Mouse (Mus musculus) megakaryocyte, embryonic 14.5 days (primary cell): Measurements from ENCODE around the gene Tomm34. TPM values are rescaled to one million over a fixed set of nuclear protein-coding genes. Genes with fewer than 3 reads are reported as not detected.

Experiments used
- H3K27me3 ChIP-seq: replicated peaks from 2 replicates; pipeline ENCODE3; 2012; ENCODE audit warnings: inconsistent platforms
- H3K36me3 ChIP-seq: replicated peaks from 2 replicates; pipeline ENCODE3; 2012; ENCODE audit warnings: low read length, inconsistent platforms, mixed read lengths
- H3K4me1 ChIP-seq: 2 replicates; pipeline ENCODE4 v1.6.1; 2012; ENCODE audit warnings: inconsistent platforms
- H3K4me3 ChIP-seq: replicated peaks from 2 replicates; pipeline ENCODE3; 2012; ENCODE audit warnings: moderate library complexity, mild to moderate bottlenecking, inconsistent platforms
- H3K9me3 ChIP-seq: 2 replicates; pipeline ENCODE4 v1.6.1; 2012; ENCODE audit warnings: inconsistent platforms
- FLI1 ChIP-seq: IDR thresholded peaks from 2 replicates; pipeline ENCODE4 v1.6.1; 2012; ENCODE audit warnings: low read length, inconsistent platforms, mixed read lengths
- GATA1 ChIP-seq: IDR thresholded peaks from 3 replicates; pipeline ENCODE4 v1.6.1; 2012; ENCODE audit warnings: mixed read lengths, low read length, inconsistent platforms, borderline replicate concordance
- polyA plus RNA-seq: library from polyadenylated mRNA; stranded (reverse); fragments of >175 nt; gene quantifications from 2 replicates; pipeline ENCODE4 v1.2.3, GENCODE M21; 2012; ENCODE audit warnings: low replicate concordance; ENCODE audit not compliant: insufficient read depth

Tomm34 gene
- polyA plus RNA-seq, 1 experiment, result 17.4 TPM

DNA sequence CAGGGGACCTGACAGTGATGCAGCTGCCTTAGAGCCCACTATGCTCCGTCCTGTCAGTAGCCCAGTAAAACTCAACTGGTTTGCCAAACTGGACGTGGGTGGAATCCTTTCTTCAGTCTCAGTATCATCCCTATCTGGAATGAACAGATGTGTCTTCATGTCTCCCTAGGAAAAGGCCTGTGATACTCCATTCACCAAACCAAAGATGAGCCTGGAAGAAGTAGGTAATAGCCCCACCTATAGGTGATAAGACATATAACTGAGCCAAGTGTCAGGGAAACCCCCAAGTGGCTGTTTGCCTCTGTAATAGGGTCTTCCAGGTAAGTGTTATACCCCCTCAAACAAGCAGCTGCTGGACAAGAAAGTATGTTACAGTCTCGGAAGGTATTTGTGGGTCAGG is 52.1 kb downstream of the Tomm34 start:
- Histone ChIP-seq H3K36me3 (peaks cover 60% of the 10 kb centered on the region), H3K9me3 (no peaks in the 10 kb centered on the region), H3K4me3 (peak overlapping the region; percentile 21), H3K4me1 (peaks cover 23% of the 10 kb centered on the region), H3K27me3 (no peaks in the 10 kb centered on the region)
- TF ChIP-seq GATA1 (no peak), FLI1 (no peak)

- no peaks in the 10 kb centered on the region for H3K27me3 ChIP-seq
- H3K4me3 ChIP-seq, result no peak overlapping the region
- peaks cover 96% of the 10 kb centered on the region for H3K36me3 ChIP-seq
- H3K4me1 ChIP-seq, result peaks cover 33% of the 10 kb centered on the region
- H3K9me3 ChIP-seq, result no peaks in the 10 kb centered on the region
- TF ChIP-seq FLI1 (no peak), GATA1 (no peak)
These were observed 55.7 kb downstream of the Tomm34 start for GRCm38 (mm10) chr2:164015304-164015703.

DNA sequence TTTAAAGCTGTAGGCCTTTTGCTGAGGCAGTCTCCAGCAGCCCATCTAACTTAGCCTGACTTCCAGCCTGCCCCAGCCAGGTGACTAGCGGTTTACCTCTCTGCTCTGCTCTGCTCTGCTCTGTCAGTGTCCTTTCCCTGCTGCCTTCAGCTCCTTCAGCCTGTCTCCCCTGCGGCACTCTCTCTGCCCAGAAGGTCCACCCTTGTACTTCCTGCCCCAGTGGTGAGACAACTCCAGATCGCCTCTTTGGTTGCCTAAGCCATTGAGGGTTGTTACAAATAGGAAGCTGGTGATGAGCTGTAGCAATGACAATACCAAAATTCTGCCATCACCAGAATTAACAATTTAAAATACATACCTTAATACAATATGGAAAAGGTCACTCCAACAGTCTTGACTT is 60.0 kb downstream of the Tomm34 start:
- peaks cover 70% of the 10 kb centered on the region for H3K36me3 ChIP-seq
- no peaks in the 10 kb centered on the region for H3K9me3 ChIP-seq
- peaks cover 58% of the 10 kb centered on the region for H3K4me1 ChIP-seq
- TF ChIP-seq GATA1 (no peak), FLI1 (no peak)
- peak overlapping the region; percentile 68 for H3K4me3 ChIP-seq
- H3K27me3 ChIP-seq, result no peaks in the 10 kb centered on the region

GRCm38 (mm10) chr2:164010496-164010895 is 60.5 kb downstream of the Tomm34 start:
- peaks cover 68% of the 10 kb centered on the region for H3K36me3 ChIP-seq
- no peak overlapping the region for H3K4me3 ChIP-seq
- H3K4me1 ChIP-seq, result peaks cover 62% of the 10 kb centered on the region
- no peaks in the 10 kb centered on the region for H3K9me3 ChIP-seq
- no peaks in the 10 kb centered on the region for H3K27me3 ChIP-seq
- no peak for TF ChIP-seq FLI1

DNA sequence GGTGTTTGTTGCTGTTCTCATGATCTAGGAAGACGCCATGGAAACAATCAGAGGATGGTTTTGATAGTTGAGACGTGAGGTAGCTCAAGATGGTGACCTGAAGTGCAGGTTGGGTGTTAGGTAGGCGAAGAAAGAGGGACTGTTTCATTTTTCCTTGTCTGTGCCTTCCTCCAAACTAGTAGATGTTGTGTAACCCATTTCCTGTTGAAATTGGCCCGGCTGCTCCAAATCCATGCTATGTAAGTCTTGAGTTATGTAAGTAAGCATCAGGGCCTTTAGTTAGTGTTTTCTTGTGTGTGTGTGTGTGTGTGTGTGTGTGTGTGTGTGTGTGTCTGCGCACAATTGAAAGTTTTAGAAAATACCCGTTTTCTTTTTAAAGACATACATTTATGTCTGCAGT is 61.7 kb downstream of the Tomm34 start:
- Histone ChIP-seq H3K4me1 (peaks cover 75% of the 10 kb centered on the region), H3K27me3 (no peaks in the 10 kb centered on the region), H3K36me3 (peaks cover 66% of the 10 kb centered on the region), H3K9me3 (no peaks in the 10 kb centered on the region), H3K4me3 (peak overlapping the region; percentile 67)
- no peak for TF ChIP-seq GATA1
- no peak for TF ChIP-seq FLI1

DNA sequence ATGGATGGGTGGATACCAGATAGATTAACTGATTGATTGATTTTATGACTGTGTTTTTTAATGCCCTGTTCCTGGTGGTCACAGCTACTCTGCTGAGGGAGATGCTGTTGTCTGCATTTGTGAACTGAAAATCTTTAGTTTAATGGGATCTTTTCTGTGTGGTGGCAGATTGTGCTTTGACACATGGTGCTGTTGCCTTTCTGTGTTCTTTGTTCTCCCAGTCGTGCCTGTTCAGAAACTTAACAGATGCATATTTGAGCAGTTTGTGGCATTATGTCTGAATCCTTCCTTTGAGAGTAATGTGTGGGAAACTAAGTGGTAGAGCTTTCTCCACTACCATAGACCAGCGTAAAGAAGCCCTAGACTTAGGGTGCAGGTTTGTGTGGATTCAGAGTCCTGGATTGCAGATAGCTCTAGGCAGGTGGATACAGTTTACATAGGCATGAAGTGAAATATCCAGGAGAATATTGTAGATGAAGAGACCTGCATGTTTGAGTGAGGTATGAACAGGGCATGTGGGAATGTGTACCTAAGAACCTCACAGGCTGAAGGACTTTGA is 62.9 kb downstream of the Tomm34 start:
- no peaks in the 10 kb centered on the region for H3K27me3 ChIP-seq
- H3K36me3 ChIP-seq, result peaks cover 61% of the 10 kb centered on the region
- TF ChIP-seq FLI1 (no peak), GATA1 (no peak)
- H3K4me3 ChIP-seq, result no peak overlapping the region
- H3K4me1 ChIP-seq, result peaks cover 87% of the 10 kb centered on the region
- H3K9me3 ChIP-seq, result no peaks in the 10 kb centered on the region

GRCm38 (mm10) chr2:164007547-164007946 is 63.4 kb downstream of the Tomm34 start:
- Histone ChIP-seq H3K36me3 (peaks cover 61% of the 10 kb centered on the region), H3K9me3 (no peaks in the 10 kb centered on the region), H3K27me3 (no peaks in the 10 kb centered on the region), H3K4me1 (peaks cover 92% of the 10 kb centered on the region), H3K4me3 (no peak overlapping the region)
- TF ChIP-seq FLI1 (no peak), GATA1 (no peak)

DNA sequence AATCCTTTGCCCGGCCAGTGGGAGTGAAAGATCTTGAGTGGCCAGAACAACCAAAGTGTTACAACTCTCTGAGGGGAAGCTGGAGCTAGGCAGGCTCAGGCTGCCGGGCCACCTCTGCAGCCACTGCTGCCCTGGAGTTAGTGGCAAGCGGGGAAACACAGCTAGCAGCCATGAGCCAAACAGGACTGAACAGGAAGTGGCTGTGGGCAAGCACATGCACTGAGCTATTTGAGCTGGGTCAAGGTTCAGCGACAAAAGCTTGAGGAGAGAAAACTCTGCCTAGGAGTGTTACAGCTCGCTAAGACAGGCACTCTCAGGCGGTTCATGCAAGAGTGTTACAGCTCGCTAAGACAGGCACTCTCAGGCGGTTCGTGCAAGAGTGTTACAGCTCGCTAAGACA is 64.0 kb downstream of the Tomm34 start:
- TF ChIP-seq GATA1 (no peak), FLI1 (no peak)
- Histone ChIP-seq H3K4me1 (peaks cover 98% of the 10 kb centered on the region), H3K9me3 (no peaks in the 10 kb centered on the region), H3K36me3 (peaks cover 61% of the 10 kb centered on the region), H3K27me3 (no peaks in the 10 kb centered on the region), H3K4me3 (peak overlapping the region; percentile 73)

DNA sequence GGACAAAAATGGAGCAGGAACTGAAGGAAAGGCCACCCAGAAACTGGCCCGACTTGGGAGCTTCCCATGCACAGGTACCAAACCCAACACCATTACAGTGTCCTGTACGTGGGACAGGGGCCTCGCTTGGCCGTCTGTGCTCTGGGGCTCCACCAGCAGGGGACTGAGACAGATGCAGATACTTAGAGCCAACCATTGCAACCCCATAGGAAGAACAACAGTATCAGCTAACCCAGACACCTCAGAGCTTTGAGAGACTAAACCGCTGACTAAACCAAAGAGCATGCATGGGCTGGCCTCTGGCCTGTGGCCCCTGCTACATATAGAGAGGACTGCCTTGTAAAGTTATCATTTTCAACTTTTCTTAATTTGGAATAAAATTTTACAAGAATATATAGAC is 66.5 kb downstream of the Tomm34 start:
- H3K27me3 ChIP-seq, result no peaks in the 10 kb centered on the region
- TF ChIP-seq GATA1 (no peak), FLI1 (no peak)
- H3K36me3 ChIP-seq, result peaks cover 52% of the 10 kb centered on the region
- no peak overlapping the region for H3K4me3 ChIP-seq
- H3K4me1 ChIP-seq, result peaks cover 98% of the 10 kb centered on the region
- H3K9me3 ChIP-seq, result no peaks in the 10 kb centered on the region

Other genes starting within 250 kb of the Tomm34 start
- not detected in 2 replicates for gene Kcnk15, start 217.5 kb downstream of the Tomm34 start, polyA plus RNA-seq
- gene Rims4, start 152.5 kb downstream of the Tomm34 start, polyA plus RNA-seq, result not detected in 2 replicates
- 18.6 and 40.5 TPM in 2 replicates for gene Ywhab, start 76.2 kb downstream of the Tomm34 start, polyA plus RNA-seq
- not detected in 2 replicates for gene Pabpc1l, start 45.7 kb downstream of the Tomm34 start, polyA plus RNA-seq
- 3.1 and 31.1 TPM in 2 replicates for gene Stk4, start 847 bp downstream of the Tomm34 start, polyA plus RNA-seq
- not detected in 2 replicates for gene Kcns1, start 99.9 kb upstream of the Tomm34 start, polyA plus RNA-seq
- not detected in 2 replicates for gene Wfdc5, start 111.6 kb upstream of the Tomm34 start, polyA plus RNA-seq
- not detected in 2 replicates for gene Wfdc12, start 119.4 kb upstream of the Tomm34 start, polyA plus RNA-seq
- gene Wfdc15a, start 129.0 kb upstream of the Tomm34 start, polyA plus RNA-seq, result not detected in 2 replicates
- not detected in 2 replicates for gene Wfdc15b, start 150.5 kb upstream of the Tomm34 start, polyA plus RNA-seq
- not detected in 2 replicates for gene Svs2, start 167.3 kb upstream of the Tomm34 start, polyA plus RNA-seq
- not detected in 2 replicates for gene Svs3b, start 185.5 kb upstream of the Tomm34 start, polyA plus RNA-seq
- gene Svs4, start 207.3 kb upstream of the Tomm34 start, polyA plus RNA-seq, result not detected in 2 replicates
- gene Svs3a, start 218.1 kb upstream of the Tomm34 start, polyA plus RNA-seq, result not detected in 2 replicates
- gene Svs6, start 245.6 kb upstream of the Tomm34 start, polyA plus RNA-seq, result not detected in 2 replicates